Mouse (Mus musculus) MEL (cell line): ENCODE data around the gene Sh3d19.

Experiments
- CTCF ChIP-seq, 3 experiments: IDR thresholded peaks in 2 of 3; conservative IDR thresholded peaks in 1 of 3; 2 replicates each; pipeline ENCODE4 v1.5.1; 2011 to 2012; ENCODE audit warnings: low read length in 3 of 3, low read depth in 2 of 3, mild to moderate bottlenecking in 2 of 3, improper control_type of control experiment in 1 of 3, inconsistent platforms in 1 of 3, mixed read lengths in 1 of 3, moderate library complexity in 1 of 3; ENCODE audit not compliant: control insufficient read depth in 1 of 3, insufficient read depth in 1 of 3, poor library complexity in 1 of 3, severe bottlenecking in 1 of 3
- MAFK ChIP-seq: IDR thresholded peaks from 2 replicates; pipeline ENCODE4 v1.6.1; 2011; ENCODE audit warnings: low read depth, mild to moderate bottlenecking, low read length, improper control_type of control experiment, borderline replicate concordance
- MAX ChIP-seq: IDR thresholded peaks from 2 replicates; pipeline ENCODE4 v1.6.1; 2011; ENCODE audit warnings: low read length, improper control_type of control experiment
- POLR2AphosphoS2 ChIP-seq: IDR thresholded peaks from 2 replicates; pipeline ENCODE4 v1.6.1; 2011; ENCODE audit warnings: low read length, improper control_type of control experiment

- TF ChIP-seq CTCF (IDR thresholded peaks at IDR 0.05 in 2 of 3, conservative IDR thresholded peaks at IDR 0.05 in 1 of 3; ENCODE audit: control insufficient read depth in 1 of 3, insufficient read depth in 1 of 3, low read depth in 2 of 3, low read length in 3 of 3, poor library complexity in 1 of 3, severe bottlenecking in 1 of 3) (no peak), MAX (no peak), MAFK (no peak), POLR2AphosphoS2 (no peak)
These were observed 39.7 kb downstream of the Sh3d19 start for GRCm38 (mm10) chr3:86010618-86011017.
